Mouse (Mus musculus) myocyte (in vitro differentiated cells): ENCODE results near the gene Rbm26. TPM values are rescaled to one million over a fixed set of nuclear protein-coding genes. Genes with fewer than 3 reads are reported as not detected.

ENCODE experiments used
- H3K27me3 ChIP-seq: one replicate; pipeline ENCODE4 v1.6.1; 2011; ENCODE audit not compliant: control insufficient read depth, insufficient read depth, insufficient read length
- H3K36me3 ChIP-seq: one replicate; pipeline ENCODE4 v1.6.1; 2011; ENCODE audit not compliant: control insufficient read depth, insufficient read depth
- H3K4me2 ChIP-seq: one replicate; pipeline ENCODE4 v1.6.1; 2011; ENCODE audit warnings: low read depth, control low read depth
- H3K4me3 ChIP-seq: one replicate; pipeline ENCODE4 v1.5.1; 2011; ENCODE audit warnings: mild to moderate bottlenecking, control low read depth, moderate library complexity
- H3K79me2 ChIP-seq: one replicate; pipeline ENCODE4 v1.6.1; 2011; ENCODE audit not compliant: control insufficient read depth, insufficient read depth
- H3ac ChIP-seq: one replicate; pipeline ENCODE4 v1.6.1; 2011; ENCODE audit not compliant: control insufficient read depth, insufficient read length
- CEBPB ChIP-seq: IDR thresholded peaks from 2 replicates; pipeline ENCODE4 v1.6.1; 2011; ENCODE audit warnings: mild to moderate bottlenecking, moderate library complexity; ENCODE audit not compliant: poor library complexity, insufficient read depth, severe bottlenecking
- E2F4 ChIP-seq: IDR thresholded peaks from one replicate; pipeline ENCODE4 v1.6.1; 2011; ENCODE audit warnings: mild to moderate bottlenecking, control low read depth, moderate library complexity; ENCODE audit not compliant: insufficient read depth
- MAX ChIP-seq: IDR thresholded peaks from one replicate; pipeline ENCODE4 v1.6.1; 2011; ENCODE audit warnings: low read depth, mild to moderate bottlenecking, control low read depth
- MYOD1 ChIP-seq, 3 experiments: IDR thresholded peaks; one replicate each; pipeline ENCODE4 v1.6.1; 2011; ENCODE audit warnings: control low read depth in 2 of 3, low read depth in 2 of 3, mild to moderate bottlenecking in 2 of 3, moderate library complexity in 1 of 3; ENCODE audit not compliant: insufficient read length in 2 of 3, control insufficient read depth in 1 of 3
- MYOG ChIP-seq, 3 experiments: IDR thresholded peaks; one replicate each; pipeline ENCODE4 v1.6.1; 2011; ENCODE audit warnings: control low read depth in 2 of 3, low read depth in 2 of 3, mild to moderate bottlenecking in 2 of 3; ENCODE audit not compliant: insufficient read length in 2 of 3, control insufficient read depth in 1 of 3, insufficient read depth in 1 of 3
- POLR2A ChIP-seq: IDR thresholded peaks from one replicate; pipeline ENCODE4 v1.6.1; 2011; ENCODE audit warnings: low read depth, mild to moderate bottlenecking, control low read depth, moderate library complexity; ENCODE audit not compliant: insufficient read length
- POLR2AphosphoS2 ChIP-seq: IDR thresholded peaks from one replicate; pipeline ENCODE4 v1.6.1; 2011; ENCODE audit warnings: low read depth, control low read depth; ENCODE audit not compliant: insufficient read length
- REST ChIP-seq: IDR thresholded peaks from one replicate; pipeline ENCODE4 v1.6.1; 2011; ENCODE audit warnings: mild to moderate bottlenecking, control low read depth, moderate library complexity; ENCODE audit not compliant: insufficient read depth, insufficient read length
- SRF ChIP-seq: IDR thresholded peaks from one replicate; pipeline ENCODE4 v1.6.1; 2011; ENCODE audit warnings: low read depth; ENCODE audit not compliant: control insufficient read depth, insufficient read length
- TCF12 ChIP-seq: IDR thresholded peaks from one replicate; pipeline ENCODE4 v1.6.1; 2011; ENCODE audit warnings: mild to moderate bottlenecking, control low read depth; ENCODE audit not compliant: poor library complexity, insufficient read depth, severe bottlenecking
- TCF3 ChIP-seq: IDR thresholded peaks from one replicate; pipeline ENCODE4 v1.6.1; 2011; ENCODE audit warnings: low read depth, control low read depth; ENCODE audit not compliant: insufficient read length
- USF1 ChIP-seq: IDR thresholded peaks from one replicate; pipeline ENCODE4 v1.6.1; 2011; ENCODE audit warnings: low read depth, mild to moderate bottlenecking, control low read depth, moderate library complexity
- polyA plus RNA-seq: library from polyadenylated mRNA; unstranded; fragments of >200 nt; fragmentation: generic; extraction: Trizol; gene quantifications from one replicate; pipeline ENCODE4 v1.2.1, GENCODE M21; 2012; ENCODE audit warnings: missing spikeins

The Rbm26 gene
- polyA plus RNA-seq = 9.4 TPM

DNA sequence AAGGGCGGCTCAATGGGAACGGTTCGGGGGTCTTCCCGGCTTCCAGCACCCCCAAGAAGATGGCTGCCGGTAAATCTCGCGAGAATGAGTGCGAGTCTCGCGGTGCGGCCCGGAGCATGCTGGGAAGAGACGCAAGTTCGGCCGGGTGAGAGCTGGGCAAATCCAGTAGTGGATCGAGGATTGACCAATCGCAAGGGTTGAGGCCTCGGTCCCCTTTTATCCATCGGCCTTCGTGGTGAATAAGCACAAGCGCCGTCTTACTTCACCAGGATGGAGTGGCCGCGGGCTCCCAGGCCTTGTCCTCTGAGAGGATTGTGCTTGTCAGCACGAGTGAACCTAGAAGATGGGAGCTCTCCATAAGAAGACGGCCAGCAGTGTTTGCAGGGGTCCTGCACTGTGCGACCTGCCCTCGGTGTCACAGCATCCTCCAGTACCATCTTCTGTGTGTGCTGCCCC lies at the start of gene Rbm26:
Rbm26 (minus strand) TSS at position 90 of the 456 bp plus-strand sequence.
- H3K4me2 ChIP-seq = peak within 1 kb of the TSS; percentile 95
- peak within 1 kb of the TSS; percentile 88 for H3ac ChIP-seq
- H3K79me2 ChIP-seq = peaks cover 48% of the 10 kb centered on the region
- H3K27me3 ChIP-seq = no peaks in the 10 kb centered on the region
- peak within 1 kb of the TSS; percentile 94 for H3K4me3 ChIP-seq
- H3K36me3 ChIP-seq = no peaks in the 10 kb centered on the region
- TF ChIP-seq E2F4 = no peak
- TF ChIP-seq MYOD1 (IDR thresholded peaks at IDR 0.05; ENCODE audit: control insufficient read depth in 1 of 3, insufficient read length in 2 of 3, low read depth in 2 of 3) = no peak
- TF ChIP-seq POLR2AphosphoS2 = peak; percentile 89
- no peak for TF ChIP-seq MYOG (IDR thresholded peaks at IDR 0.05; ENCODE audit: control insufficient read depth in 1 of 3, insufficient read depth in 1 of 3, insufficient read length in 2 of 3, low read depth in 2 of 3)
- peak; percentile 85 for TF ChIP-seq POLR2A
- no peak for TF ChIP-seq TCF12
- TF ChIP-seq REST = no peak
- TF ChIP-seq USF1 = no peak
- no peak for TF ChIP-seq SRF
- TF ChIP-seq TCF3 = no peak

DNA sequence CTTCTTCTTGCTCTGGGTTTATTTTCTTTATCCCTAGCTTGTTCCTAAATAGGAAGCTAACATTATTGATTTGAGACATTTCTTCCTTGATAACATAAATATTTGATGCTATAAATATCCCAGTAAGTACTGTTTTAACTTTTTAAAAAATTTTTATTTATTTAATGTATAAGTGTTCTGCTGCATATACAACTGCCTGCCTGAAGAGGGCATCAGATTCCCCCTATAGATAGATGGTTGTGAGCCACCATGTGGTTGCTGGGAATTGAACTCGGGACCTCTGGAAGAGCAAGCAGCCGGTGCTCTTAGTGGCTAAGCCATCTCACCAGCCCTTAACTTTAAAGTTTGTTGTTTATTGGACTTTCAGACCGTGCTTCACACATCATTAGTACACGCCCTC lies 48.7 kb upstream of the Rbm26 start:
- Histone ChIP-seq H3K4me3 (no peak overlapping the region), H3ac (no peak overlapping the region), H3K36me3 (no peaks in the 10 kb centered on the region), H3K79me2 (no peaks in the 10 kb centered on the region), H3K4me2 (no peak overlapping the region), H3K27me3 (no peaks in the 10 kb centered on the region)
- no peak for TF ChIP-seq TCF3
- no peak for TF ChIP-seq POLR2AphosphoS2
- no peak for TF ChIP-seq MYOD1 (IDR thresholded peaks at IDR 0.05; ENCODE audit: control insufficient read depth in 1 of 3, insufficient read length in 2 of 3, low read depth in 2 of 3)
- no peak for TF ChIP-seq POLR2A
- TF ChIP-seq MAX = no peak
- no peak for TF ChIP-seq SRF

DNA sequence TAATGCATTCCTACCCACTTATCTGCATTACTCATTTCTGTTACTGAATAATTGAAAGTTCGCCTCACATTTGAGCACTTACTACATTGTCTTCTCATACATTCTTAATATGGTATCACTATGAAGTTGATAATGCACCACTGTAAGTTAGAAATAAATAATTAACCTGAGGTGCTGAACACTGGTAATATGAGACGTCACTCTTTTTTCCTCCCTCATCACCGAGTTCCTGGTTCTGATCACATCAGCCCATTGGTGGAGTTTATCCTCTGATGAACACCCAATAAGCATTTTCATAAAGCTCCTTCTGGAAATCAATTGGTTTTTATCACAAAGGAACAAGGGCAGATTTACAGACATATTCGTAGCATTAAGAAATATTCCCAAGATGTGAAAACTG lies 45.1 kb upstream of the Rbm26 start:
- H3ac ChIP-seq = no peak overlapping the region
- H3K36me3 ChIP-seq = no peaks in the 10 kb centered on the region
- no peak overlapping the region for H3K4me3 ChIP-seq
- H3K4me2 ChIP-seq = no peak overlapping the region
- no peaks in the 10 kb centered on the region for H3K27me3 ChIP-seq
- TF ChIP-seq E2F4 (no peak), CEBPB (no peak), POLR2AphosphoS2 (no peak), MAX (no peak), POLR2A (no peak), REST (no peak), TCF12 (no peak), MYOG (IDR thresholded peaks at IDR 0.05; ENCODE audit: control insufficient read depth in 1 of 3, insufficient read depth in 1 of 3, insufficient read length in 2 of 3, low read depth in 2 of 3) (no peak), USF1 (no peak), MYOD1 (IDR thresholded peaks at IDR 0.05; ENCODE audit: control insufficient read depth in 1 of 3, insufficient read length in 2 of 3, low read depth in 2 of 3) (no peak), SRF (no peak), TCF3 (no peak)
- H3K79me2 ChIP-seq = no peaks in the 10 kb centered on the region

DNA sequence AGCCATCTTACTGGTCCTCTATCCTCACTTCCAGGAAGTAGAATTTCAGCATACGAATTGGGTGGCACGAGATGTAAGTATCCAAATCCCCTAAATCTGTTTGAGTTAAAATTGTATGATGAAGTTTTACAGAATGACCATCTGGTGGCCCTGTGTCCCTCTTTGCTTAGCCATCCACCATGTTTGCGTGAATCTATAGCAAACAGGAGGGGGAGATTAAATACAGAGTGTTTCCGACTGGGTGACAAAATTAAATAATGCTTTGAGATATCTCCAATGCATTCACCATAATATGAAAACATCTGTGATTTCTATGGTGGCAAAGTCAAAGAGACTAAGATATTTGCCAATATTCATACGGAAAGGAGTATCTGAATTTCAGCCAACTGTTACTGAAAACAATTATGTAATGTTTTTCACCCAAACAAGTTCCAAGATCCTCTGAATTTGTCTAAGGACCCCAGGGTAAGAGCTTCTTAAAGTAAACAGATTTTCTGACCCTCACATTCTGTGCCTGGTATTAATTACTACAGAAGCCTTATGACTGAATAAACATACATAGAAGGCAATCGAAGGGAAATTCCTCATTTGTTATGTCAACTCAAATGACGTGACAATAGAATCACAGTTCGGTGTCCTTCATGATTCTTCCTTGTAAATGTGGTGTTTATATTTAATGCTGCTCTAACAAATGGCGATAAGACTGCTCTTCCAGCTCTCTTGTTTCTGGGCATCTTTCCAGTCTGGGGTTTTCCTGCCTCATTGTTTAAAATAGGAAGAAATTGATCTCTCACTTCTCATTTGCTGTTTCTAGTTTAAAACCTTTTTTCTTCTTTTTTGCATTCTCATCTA lies 42.6 kb upstream of the Rbm26 start:
- H3K79me2 ChIP-seq = no peaks in the 10 kb centered on the region
- no peaks in the 10 kb centered on the region for H3K27me3 ChIP-seq
- TF ChIP-seq E2F4 (no peak), POLR2AphosphoS2 (no peak), MYOG (IDR thresholded peaks at IDR 0.05; ENCODE audit: control insufficient read depth in 1 of 3, insufficient read depth in 1 of 3, insufficient read length in 2 of 3, low read depth in 2 of 3) (no peak), MAX (no peak), TCF3 (no peak), SRF (no peak), TCF12 (no peak), CEBPB (no peak), REST (no peak), USF1 (no peak), POLR2A (no peak), MYOD1 (IDR thresholded peaks at IDR 0.05; ENCODE audit: control insufficient read depth in 1 of 3, insufficient read length in 2 of 3, low read depth in 2 of 3) (no peak)
- no peak overlapping the region for H3K4me2 ChIP-seq
- no peaks in the 10 kb centered on the region for H3K36me3 ChIP-seq
- no peak overlapping the region for H3K4me3 ChIP-seq
- no peak overlapping the region for H3ac ChIP-seq
